Mouse (Mus musculus) bone marrow, adult 2 months (tissue): ENCODE measurements around the gene Usp4. TPM values are rescaled to one million over a fixed set of nuclear protein-coding genes. Genes with fewer than 3 reads are reported as not detected.

ENCODE experiments used
- H3K27ac ChIP-seq: fragments of 200-500 bp; 2 replicates; pipeline ENCODE4 v1.5.1; 2012; ENCODE audit warnings: low read depth, mild to moderate bottlenecking, control low read depth, inconsistent platforms, low read length; ENCODE audit not compliant: control insufficient read depth, poor library complexity, insufficient read depth
- H3K4me1 ChIP-seq: fragments of 200-500 bp; 2 replicates; pipeline ENCODE4 v1.6.1; 2011; ENCODE audit warnings: low read length; ENCODE audit not compliant: control insufficient read depth, insufficient read depth
- H3K4me3 ChIP-seq: fragments of 200-500 bp; replicated peaks from 2 replicates; pipeline ENCODE3; 2011; ENCODE audit warnings: mild to moderate bottlenecking, low read depth, low read length, control low read depth; ENCODE audit not compliant: control insufficient read depth
- CTCF ChIP-seq: fragments of 200-500 bp; IDR thresholded peaks from 2 replicates; pipeline ENCODE4 v1.5.1; 2011; ENCODE audit warnings: low read length, control low read depth; ENCODE audit not compliant: control insufficient read depth, insufficient read depth
- POLR2A ChIP-seq: fragments of 200-500 bp; IDR thresholded peaks from 2 replicates; pipeline ENCODE4 v1.6.1; 2011; ENCODE audit warnings: low read depth, mild to moderate bottlenecking, control low read depth, low read length, borderline replicate concordance; ENCODE audit not compliant: control insufficient read depth
- WGBS: fragments of 180-500 bp; shearing (Covaris S2); methylation state at CpG from one replicate; pipeline ENCODE4 v1.1.7; 2018; 5-methylcytosine and 5-hydroxymethylcytosine counted together
- polyA plus RNA-seq: library from polyadenylated mRNA; stranded (reverse); fragments of >200 nt; gene quantifications from 2 replicates; pipeline ENCODE4 v1.2.4, GENCODE M21; 2011; ENCODE audit warnings: low replicate concordance; ENCODE audit not compliant: missing spikeins, insufficient read depth, insufficient read length

Usp4 gene
- polyA plus RNA-seq, 1 experiment, result 256 TPM

DNA sequence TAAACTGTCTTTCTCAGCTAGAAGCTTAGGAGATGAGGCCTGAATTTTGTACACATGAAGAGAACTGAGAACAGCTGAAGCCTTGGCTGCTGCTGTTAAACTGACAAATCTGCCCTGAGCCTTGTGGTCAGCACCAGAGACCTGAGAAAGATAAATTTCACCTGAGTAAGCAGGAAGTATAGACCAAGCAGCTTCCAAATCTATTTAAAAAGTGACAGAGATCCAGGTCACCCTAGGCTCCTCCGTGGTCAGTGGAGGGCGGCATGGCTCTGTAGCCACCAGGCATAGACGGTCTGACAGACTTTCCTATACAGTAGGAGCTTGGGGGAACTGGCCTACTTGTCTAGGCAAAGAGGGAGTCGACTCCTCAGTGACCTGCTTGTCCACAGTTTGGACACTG is 39.2 kb downstream of the Usp4 start:
- no peak for TF ChIP-seq CTCF
- TF ChIP-seq POLR2A, result no peak
- Histone ChIP-seq H3K27ac (no peak overlapping the region), H3K4me1 (no peaks in the 10 kb centered on the region), H3K4me3 (no peak overlapping the region)
- 93% methylated on average over 4 of the region's 4 CpGs for WGBS

DNA sequence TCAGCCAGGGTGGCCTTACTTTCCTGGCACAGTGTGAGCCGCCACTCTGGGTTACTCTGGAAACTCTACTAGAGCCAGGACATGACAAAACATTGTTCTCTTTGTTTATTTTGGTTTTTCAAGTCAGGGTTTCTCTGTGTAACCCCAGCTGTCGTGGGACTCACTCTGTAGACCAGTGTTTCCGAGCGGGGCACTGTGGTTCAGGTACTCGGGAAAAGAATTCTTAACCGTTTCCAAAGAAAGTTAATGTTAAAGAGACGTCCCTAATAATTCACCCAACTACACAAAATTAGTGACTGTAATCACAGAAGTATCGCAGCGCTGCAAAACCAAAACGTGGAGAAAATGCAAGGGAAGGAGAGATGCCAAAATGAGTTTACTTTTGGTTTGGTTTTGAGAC is 40.9 kb downstream of the Usp4 start:
- no peak overlapping the region for H3K4me3 ChIP-seq
- H3K27ac ChIP-seq, result no peak overlapping the region
- TF ChIP-seq CTCF, result no peak
- TF ChIP-seq POLR2A, result no peak
- 91% methylated on average over 10 of the region's 10 CpGs for WGBS
- no peaks in the 10 kb centered on the region for H3K4me1 ChIP-seq

DNA sequence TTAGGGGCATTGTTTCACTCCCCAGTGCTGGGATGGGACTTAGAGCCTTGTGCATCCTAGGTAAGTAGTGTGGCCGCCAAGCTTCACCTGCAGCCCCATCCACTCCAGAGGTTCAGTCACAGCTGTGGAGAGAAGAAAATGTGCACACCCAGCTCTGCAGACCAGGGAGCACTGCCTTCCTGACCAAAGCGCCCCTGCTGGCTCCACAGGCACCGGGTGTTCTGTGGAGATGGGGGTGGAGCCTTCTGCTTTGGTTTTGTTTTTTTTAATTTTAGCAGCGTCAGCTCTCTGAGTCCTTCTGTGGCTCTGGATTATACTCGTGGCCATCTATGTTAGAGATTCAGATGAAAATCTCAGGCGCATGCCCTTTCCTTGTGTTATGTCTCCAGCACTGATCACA is 41.6 kb downstream of the Usp4 start:
- WGBS, result 77% methylated on average over 6 of the region's 6 CpGs
- Histone ChIP-seq H3K4me1 (no peaks in the 10 kb centered on the region), H3K27ac (no peak overlapping the region), H3K4me3 (no peak overlapping the region)
- TF ChIP-seq POLR2A (no peak), CTCF (no peak)

DNA sequence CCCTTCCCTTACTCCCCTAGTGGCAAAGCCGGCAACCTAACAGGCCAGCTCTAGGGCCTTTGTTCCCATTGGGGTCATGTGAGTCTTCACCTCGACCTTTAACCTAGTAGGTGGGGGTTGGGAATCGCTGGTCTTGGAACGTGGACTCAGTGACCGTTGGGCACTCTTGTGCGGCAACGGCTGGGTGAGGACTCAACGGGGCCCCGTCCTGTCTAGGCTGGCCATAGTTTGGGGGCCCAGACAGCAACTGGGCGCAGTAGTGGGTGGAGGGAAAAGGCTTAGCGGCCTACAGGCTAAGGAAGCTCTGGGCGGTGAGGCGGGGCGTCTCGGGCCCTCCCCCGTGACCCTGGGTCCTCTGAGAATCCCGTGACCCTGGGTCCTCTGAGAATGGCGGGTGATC is 45.0 kb downstream of the Usp4 start, which contains the start of gene 1700102P08Rik:
TSS of gene 1700102P08Rik (plus strand) at position 130 of the 400 bp plus-strand sequence.
- H3K27ac ChIP-seq, result no peak within 1 kb of the TSS
- TF ChIP-seq POLR2A (no peak), CTCF (no peak)
- H3K4me1 ChIP-seq, result no peaks in the 10 kb centered on the region
- 92% methylated on average over 18 of the region's 18 CpGs for WGBS
- no peak within 1 kb of the TSS for H3K4me3 ChIP-seq

DNA sequence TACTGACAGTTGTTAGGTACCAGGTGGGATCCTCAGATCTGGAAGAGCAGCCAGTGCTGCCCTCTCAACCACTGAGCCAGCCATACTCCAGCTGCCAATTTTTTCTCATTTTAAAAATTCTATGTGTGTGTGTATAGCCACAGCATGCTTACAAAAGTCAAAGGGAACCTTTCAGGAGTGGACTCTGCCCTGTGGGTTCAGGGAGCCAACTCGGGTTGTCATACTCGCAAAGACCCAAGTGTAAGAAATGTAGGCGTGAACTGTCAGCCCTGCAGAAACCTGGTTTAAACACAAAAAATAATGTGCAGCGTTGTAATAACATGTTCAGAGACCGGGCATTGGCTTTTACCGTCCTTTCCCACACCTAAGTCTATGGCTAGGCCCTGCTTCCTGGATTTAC is 46.5 kb downstream of the Usp4 start:
- WGBS, result 91% methylated on average over 6 of the region's 6 CpGs
- H3K27ac ChIP-seq, result no peak overlapping the region
- no peaks in the 10 kb centered on the region for H3K4me1 ChIP-seq
- TF ChIP-seq POLR2A (no peak), CTCF (no peak)
- no peak overlapping the region for H3K4me3 ChIP-seq

DNA sequence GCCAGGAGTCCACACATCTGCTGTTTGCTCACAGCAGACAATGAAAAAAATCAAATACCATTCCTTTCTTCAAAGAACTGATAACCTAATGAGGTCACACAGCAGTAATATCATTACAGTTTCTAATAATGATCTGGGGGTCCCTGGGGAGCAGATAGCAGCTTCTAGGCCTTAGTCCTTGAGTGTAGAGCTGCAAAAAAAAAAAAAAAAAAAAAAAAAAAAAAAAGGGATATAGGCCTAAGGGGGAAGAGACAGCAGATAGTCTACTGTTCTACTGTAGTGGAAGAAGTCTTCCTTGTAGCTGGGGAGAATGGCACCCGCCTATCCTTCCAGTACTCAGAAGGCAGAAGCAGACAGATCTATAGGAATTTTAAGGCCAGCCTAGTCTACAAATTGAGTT is 47.8 kb downstream of the Usp4 start:
- Histone ChIP-seq H3K27ac (no peak overlapping the region), H3K4me3 (no peak overlapping the region), H3K4me1 (no peaks in the 10 kb centered on the region)
- WGBS, result 78% methylated on average over 1 of the region's 1 CpGs
- TF ChIP-seq CTCF (no peak), POLR2A (no peak)

DNA sequence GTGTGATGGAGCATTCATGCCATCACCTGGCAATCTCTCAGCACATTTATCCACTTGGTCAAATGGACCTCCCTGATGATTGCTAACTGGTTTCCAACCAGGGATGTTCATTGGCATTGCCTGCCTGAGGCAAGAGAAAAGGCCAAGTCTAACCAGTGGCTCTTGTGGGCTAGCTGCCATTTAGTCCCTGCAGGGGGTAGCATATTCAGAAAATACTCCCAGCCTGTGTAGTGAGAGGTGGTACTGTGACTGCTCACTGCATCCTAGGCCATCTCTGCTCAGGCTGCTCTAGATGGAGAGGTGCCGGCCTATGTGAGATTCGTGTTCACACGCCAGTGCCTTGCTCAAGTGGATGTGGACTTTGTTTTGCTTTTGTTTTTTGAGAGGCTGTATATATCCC is 50.7 kb downstream of the Usp4 start:
- H3K4me3 ChIP-seq, result no peak overlapping the region
- TF ChIP-seq CTCF (no peak), POLR2A (no peak)
- WGBS, result 84% methylated on average over 3 of the region's 3 CpGs
- no peaks in the 10 kb centered on the region; the same call in 1 of the 2 replicates for H3K4me1 ChIP-seq
- H3K27ac ChIP-seq, result no peak overlapping the region

DNA sequence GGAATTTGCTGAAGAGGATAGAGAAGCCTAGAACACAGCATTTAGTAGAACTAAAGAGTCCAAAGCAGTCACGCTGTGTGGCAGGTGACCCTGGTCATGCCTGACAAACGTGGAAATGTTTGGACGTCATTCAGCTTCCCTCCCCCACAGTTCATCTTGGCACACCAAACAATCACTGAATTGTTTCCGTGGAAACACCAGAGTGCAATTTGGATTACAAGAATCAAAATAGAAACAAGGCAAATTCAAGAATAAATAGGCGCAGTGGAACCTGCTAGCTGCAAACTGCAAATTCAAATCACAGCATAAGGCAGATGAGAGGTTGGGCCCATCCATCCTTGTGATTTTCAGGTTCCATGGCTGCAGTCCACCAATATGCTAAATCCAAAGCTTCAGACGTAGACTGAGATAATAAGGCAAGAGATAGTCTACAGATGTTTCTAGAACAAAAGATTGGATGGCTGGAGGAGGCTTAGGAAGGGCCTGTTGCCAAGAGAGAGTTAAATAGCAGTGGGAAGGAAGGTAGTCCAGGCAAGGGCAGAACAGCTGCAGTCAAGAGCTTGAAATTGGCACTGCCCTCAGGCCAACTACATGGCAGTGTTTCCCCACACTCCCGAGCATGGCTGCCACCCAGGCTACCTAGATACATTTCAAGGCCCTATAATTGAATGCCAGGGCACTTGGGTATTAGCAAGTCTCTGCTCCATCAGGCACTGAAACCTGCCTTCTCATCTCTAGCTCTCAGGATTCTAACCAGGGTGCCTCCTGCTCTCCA is 53.7 kb downstream of the Usp4 start:
- H3K27ac ChIP-seq, result no peak overlapping the region
- WGBS, result 79% methylated on average over 7 of the region's 7 CpGs
- no peak for TF ChIP-seq POLR2A
- no peak for TF ChIP-seq CTCF
- no peak overlapping the region for H3K4me3 ChIP-seq
- no peaks in the 10 kb centered on the region; the same call in 1 of the 2 replicates for H3K4me1 ChIP-seq
